Mouse (Mus musculus) T-helper 2 cell (primary cell): ENCODE measurements at regions not wholly inside any gene's neighbourhood (a gene's known extent, or its start where the extent isn't known, plus 50 kb on each side); places are given as distances from the start of the nearest gene placed in this dataset.

Experiments used
- in situ Hi-C: fragments of 300-600 bp; cut with MboI, MseI; formaldehyde crosslinking; loops from one replicate; pipeline ENCODE4 v1.15.1; 2025; ENCODE audit warnings: high pct_unique_total_duplicates

DNA sequence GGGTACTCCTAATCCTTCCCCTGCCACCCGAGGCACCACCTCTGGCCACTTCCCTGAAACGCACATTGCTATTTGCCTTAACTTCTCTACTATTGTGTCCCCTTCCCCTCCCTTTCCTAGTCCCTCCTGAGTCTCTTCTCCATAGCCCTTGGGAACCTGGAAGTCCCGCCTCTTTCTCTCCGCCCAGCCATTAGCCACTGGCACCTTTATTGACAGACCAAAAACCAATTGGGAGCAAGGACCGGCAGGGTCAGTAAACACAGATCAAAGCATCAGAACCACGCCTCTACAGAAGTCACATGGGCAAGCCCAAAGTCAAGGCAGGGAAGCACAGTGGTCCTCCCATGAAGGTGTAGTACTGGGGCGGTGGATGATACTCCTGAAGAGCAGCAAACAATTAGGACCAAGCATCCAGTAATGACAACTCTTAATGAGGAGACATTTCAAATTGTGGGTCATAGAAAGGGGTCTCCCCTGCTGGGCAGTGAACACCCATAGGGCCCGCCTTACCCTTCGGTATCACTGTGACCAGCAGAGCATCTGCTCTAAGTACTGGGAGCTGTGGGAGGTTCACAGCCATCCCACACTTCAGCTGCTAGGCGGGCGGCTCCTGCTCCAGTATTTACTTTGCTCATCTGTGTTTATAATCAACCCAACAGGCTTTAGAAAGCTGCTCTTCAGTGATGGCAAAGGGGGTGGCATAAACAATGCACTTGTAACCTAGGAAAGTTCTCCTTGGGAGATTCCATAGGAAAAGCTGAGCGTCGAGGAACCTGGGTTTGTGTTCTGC lies 226.5 kb upstream of the Mphosph6 start:
- in situ Hi-C loops = no loop called here

DNA sequence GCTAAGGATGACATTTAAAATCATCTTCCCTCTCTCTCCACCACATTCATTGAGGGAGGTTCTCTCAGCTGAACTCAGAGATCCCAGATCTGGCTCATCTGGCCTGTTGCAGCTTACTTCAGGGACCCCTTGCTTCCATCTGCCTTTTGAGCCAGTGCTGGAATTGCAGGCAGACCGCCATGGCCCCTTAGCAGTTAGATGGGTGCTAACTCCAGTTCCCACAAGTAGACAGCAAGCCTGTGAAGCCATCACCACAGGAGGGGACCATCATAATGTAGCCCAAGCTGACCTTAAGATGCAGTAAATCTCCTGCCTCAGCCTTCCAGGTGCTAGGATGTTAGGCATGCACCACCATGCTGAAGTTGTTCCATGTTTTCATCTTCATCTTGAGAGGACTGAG lies 221.7 kb upstream of the Mphosph6 start:
- in situ Hi-C loops = no loop called here

- in situ Hi-C loops = no loop called here
Measured at GRCm38 (mm10) chr8:118021978-118022377, 220.2 kb upstream of the Mphosph6 start.

DNA sequence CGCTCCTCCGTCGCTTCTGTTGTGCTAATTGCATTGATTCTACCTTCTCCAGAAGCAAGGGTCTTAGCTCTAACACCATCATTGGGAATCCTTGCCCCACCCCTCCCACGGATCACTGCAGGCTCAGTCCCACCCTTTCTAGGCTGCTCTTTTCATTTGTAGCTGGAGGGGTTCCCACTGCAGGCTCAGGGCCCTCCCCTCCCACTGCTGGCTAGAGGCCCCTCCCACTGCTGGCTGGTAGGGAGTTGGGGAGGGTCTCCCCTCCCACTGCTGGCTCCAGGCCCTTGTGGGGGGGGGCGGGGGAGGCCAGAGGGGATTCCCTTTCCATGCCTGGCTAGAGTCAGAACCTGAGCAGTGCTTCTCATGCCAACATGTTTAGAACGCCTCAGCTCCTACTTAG lies 215.5 kb upstream of the Mphosph6 start:
- in situ Hi-C loops = no loop called here

DNA sequence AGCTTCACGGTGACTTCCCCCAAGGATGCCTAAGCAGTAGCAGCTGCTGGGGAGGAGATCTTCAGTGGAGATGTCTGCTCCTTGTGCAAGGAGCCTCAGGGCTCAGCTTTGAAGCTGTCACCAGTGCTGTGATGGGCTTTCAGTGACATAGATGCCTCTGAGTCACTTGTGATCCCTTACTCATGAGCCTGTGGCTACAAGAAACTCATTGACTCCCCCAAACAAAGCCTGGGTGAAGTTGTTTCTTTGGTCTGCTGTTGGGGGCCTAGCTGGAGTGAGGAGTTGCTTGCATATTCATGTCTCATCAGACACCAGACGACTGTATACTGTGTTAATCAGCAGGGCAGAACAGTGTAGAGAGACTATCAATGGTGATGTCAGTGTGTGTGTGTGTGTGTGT lies 203.4 kb upstream of the Mphosph6 start:
- in situ Hi-C loops = no loop called here

DNA sequence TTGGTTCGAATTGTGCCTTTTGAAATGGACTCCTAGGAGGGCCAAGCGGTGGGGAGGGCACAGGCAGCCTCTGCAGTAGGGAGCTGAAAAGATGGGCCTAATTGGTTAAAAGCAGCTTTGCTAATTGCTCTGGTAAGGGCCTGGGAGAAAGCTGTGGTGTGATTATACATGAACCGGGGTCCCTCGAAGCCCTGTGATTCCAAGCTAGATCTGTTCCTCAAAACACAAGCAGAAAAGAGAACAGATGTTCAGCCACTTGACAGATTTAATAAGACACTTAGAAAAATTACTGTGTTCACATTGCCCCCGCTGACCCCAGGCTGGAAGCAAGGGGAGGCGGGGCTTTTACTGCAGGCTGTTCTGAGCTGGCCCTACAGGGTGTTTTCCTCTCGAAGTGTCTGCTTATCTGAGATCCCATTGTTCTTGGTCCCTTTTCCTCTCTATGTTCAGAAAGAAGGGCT lies 202.7 kb upstream of the Mphosph6 start:
- in situ Hi-C loops = no loop called here

- in situ Hi-C loops = no loop called here
Measured at GRCm38 (mm10) chr8:118001138-118001537, 199.4 kb upstream of the Mphosph6 start.

DNA sequence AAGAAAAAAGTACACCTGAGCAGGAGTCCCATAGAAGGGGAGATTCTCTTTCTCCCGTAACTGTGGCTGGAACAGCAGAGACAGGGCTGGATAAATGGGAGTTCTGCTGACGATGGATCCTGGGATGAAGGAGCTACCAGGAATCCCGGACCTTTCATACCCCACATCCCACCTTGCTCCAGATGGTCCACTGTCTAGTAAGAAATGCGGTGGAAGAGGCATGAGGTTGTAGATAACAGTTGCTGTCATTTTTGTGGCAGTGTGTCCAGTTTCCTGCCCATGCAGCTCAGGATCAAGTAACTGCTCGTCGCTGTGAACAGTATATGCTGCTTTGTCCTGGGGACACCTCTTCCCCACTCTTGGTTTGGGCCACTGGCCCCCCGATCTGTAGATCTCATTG lies 190.1 kb upstream of the Mphosph6 start:
- in situ Hi-C loops = no loop called here

GRCm38 (mm10) chr8:117988781-117989180 lies 187.0 kb upstream of the Mphosph6 start:
- in situ Hi-C loops = no loop called here

DNA sequence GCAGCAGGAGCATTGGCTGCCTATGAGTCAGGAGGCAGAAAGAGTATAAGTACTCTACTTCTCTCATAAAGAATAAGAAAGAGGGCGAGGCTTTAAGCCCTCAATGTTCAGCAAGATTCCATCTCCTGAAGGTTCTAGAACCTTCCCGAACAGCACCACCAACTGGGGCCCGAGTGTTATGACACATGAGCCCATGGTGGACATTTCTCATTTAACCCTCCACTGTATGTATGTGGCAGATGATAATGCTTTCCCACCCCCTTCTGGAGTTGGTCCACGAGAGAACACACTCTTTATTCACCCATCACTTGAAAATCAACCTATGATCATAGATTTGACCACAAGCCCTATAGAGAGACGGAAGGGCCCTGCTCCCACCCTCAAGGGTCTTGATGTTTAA lies 166.6 kb upstream of the Mphosph6 start:
- in situ Hi-C loops = no loop called here

- in situ Hi-C loops = no loop called here
Measured at GRCm38 (mm10) chr8:117966556-117966955, 164.8 kb upstream of the Mphosph6 start.

GRCm38 (mm10) chr8:117963426-117963825 lies 161.7 kb upstream of the Mphosph6 start:
- in situ Hi-C loops = no loop called here

GRCm38 (mm10) chr8:117962666-117963065 lies 160.9 kb upstream of the Mphosph6 start:
- in situ Hi-C loops = no loop called here

DNA sequence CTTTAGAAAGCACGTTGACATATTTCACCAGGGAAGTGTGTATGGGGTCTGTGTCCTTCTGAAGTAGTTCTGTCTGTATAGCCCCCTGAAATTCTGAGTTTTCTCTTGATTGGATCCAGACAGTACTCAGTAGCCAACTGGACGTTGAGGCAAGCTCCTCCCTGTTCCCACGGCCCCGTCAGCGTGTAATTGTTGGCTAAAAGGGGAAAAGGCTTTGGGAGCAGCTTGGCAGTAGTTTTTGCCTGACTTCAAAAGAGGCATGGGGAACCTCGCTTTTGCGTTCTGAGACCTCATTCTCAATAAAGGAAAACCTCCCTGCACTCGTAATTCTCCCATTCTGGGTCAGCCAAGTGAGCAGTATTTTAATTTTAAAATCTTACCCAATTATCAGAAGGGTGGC lies 157.8 kb upstream of the Mphosph6 start:
- in situ Hi-C loops = loop anchor here (10.0 kb wide), 1 partner anchor 1575 kb away; no protein-coding TSS in a partner anchor

- in situ Hi-C loops = loop anchor here (10.0 kb wide), 1 partner anchor 1574 kb away; no protein-coding TSS in a partner anchor
Measured at GRCm38 (mm10) chr8:117958914-117959313, 157.2 kb upstream of the Mphosph6 start.

DNA sequence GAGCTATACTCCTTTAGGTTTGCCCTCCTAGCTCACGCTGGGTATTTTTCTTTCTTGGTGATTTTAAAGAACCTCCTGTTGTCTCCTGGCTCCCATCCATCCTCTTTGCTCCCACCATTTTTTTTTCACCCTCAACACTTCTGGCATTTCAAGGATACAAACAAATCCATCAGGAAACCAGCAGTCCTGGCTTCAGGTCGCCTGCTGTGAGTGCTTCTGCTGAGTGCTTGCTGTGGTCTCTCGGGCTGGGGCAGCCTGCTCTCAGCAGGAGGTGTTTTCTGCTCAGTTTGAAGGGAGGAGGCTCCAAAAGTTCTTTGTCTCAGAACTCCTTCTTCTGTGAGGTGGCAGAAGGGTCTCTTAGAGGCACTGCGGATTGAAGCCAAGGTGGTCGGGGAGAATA lies 149.9 kb upstream of the Mphosph6 start:
- in situ Hi-C loops = loop anchor here (10.0 kb wide), 1 partner anchor 1567 kb away; no protein-coding TSS in a partner anchor

GRCm38 (mm10) chr8:117946540-117946939 lies 144.8 kb upstream of the Mphosph6 start:
- in situ Hi-C loops = no loop called here

GRCm38 (mm10) chr8:117934566-117935094 lies 132.9 kb upstream of the Mphosph6 start:
- in situ Hi-C loops = no loop called here

DNA sequence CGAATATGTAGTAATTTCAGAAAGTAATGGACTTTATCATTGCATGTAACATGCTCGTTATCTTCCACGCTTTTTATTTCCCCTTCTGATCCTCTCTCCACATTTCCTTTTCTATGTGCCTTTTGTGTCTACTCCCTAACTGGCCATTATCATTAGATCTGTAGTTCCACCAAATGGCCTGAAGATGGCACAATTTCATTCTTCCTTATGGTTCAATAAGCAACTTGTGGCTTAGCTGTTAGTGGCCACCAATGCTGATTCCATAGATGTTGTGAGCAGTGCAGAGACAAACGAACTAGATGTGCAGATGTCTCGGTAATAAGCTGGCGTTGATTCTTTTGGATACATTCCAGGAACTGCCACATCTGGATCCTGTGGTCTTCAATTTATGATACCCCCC lies 128.9 kb upstream of the Mphosph6 start:
- in situ Hi-C loops = no loop called here

GRCm38 (mm10) chr8:117929606-117930005 lies 127.9 kb upstream of the Mphosph6 start:
- in situ Hi-C loops = no loop called here

GRCm38 (mm10) chr8:117923296-117923695 lies 121.6 kb upstream of the Mphosph6 start:
- in situ Hi-C loops = no loop called here

DNA sequence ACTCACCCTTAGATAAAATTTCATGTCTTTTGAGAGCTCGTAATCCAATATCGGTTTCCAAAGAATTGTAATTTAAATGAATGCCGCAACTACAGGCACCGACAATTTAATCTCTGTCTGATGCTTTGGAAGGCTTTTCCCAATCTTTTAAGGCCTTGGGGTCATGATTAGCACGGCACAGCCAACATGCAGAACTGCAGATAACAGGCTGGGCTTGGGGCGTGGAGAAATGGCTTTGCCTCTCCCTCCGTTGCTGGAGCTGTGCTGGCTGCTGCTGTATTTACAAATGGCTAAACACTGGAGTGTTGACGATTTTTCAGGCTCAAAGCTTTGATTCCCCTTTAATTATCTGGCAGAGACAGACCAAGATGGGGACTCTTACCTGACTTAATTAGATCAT lies 101.3 kb upstream of the Mphosph6 start:
- in situ Hi-C loops = loop anchor here (10.0 kb wide), 1 partner anchor 1052 kb away; no protein-coding TSS in a partner anchor

- in situ Hi-C loops = loop anchor here (10.0 kb wide), 1 partner anchor 1055 kb away; no protein-coding TSS in a partner anchor
Measured at GRCm38 (mm10) chr8:117899892-117900291, 98.1 kb upstream of the Mphosph6 start.
